Mouse (Mus musculus) embryonic facial prominence, embryonic 14.5 days (tissue): ENCODE data around the gene Acss3. TPM values are rescaled to one million over a fixed set of nuclear protein-coding genes. Genes with fewer than 3 reads are reported as not detected.

Experiments
- ATAC-seq: fragments of 200-750 bp; cut with Nextera tagmentation; 2 replicates; pipeline ENCODE4 v1.8.0; 2017; ENCODE audit warnings: low read depth, moderate number of reproducible peaks, moderate TSS enrichment
- DNase-seq: peaks from one replicate; pipeline ENCODE4 v3.0.0-alpha.2; 2015; ENCODE audit warnings: low spot score
- H3K27ac ChIP-seq: fragments of 300-500 bp; sonication (generic); replicated peaks from 2 replicates; pipeline ENCODE4 v1.5.1; 2014; ENCODE audit warnings: low read depth, mild to moderate bottlenecking, low read length, moderate library complexity
- H3K27me3 ChIP-seq: fragments of 300-500 bp; sonication (generic); replicated peaks from 2 replicates; pipeline ENCODE4 v1.6.1; 2014; ENCODE audit warnings: low read length; ENCODE audit not compliant: control insufficient read depth, insufficient read depth
- H3K36me3 ChIP-seq: fragments of 300-500 bp; sonication (generic); 2 replicates; pipeline ENCODE4 v1.6.1; 2014; ENCODE audit warnings: low read length, mixed read lengths; ENCODE audit not compliant: control insufficient read depth, insufficient read depth
- H3K4me1 ChIP-seq: fragments of 300-500 bp; sonication (generic); 2 replicates; pipeline ENCODE4 v1.6.1; 2014; ENCODE audit warnings: antibody characterized with exemption, low read length; ENCODE audit not compliant: control insufficient read depth, insufficient read depth
- H3K4me2 ChIP-seq: fragments of 300-500 bp; sonication (generic); 2 replicates; pipeline ENCODE4 v1.6.1; 2014; ENCODE audit warnings: low read depth, mild to moderate bottlenecking, low read length, moderate library complexity, mixed read lengths
- H3K4me3 ChIP-seq: fragments of 300-500 bp; sonication (generic); 2 replicates; pipeline ENCODE4 v1.5.1; 2014; ENCODE audit warnings: low read depth, mild to moderate bottlenecking, low read length
- H3K9ac ChIP-seq: fragments of 300-500 bp; sonication (generic); 2 replicates; pipeline ENCODE4 v1.6.1; 2014; ENCODE audit warnings: low read depth, mild to moderate bottlenecking, low read length, moderate library complexity, mixed read lengths
- H3K9me3 ChIP-seq: fragments of 300-500 bp; sonication (generic); 2 replicates; pipeline ENCODE4 v1.6.1; 2016; ENCODE audit warnings: low read length; ENCODE audit not compliant: control insufficient read depth
- WGBS: fragments of 180-500 bp; shearing (Covaris S2); extraction: QIAGEN DNeasy Blood & Tissue Kit; methylation state at CpG from one replicate; pipeline ENCODE4 v1.1.7; 2014; 5-methylcytosine and 5-hydroxymethylcytosine counted together
- polyA plus RNA-seq: library from polyadenylated mRNA; unstranded; fragments of >200 nt; fragmentation: Nextera tagmentation; extraction: Ambion mirVana; gene quantifications from 2 replicates; pipeline ENCODE4 v1.2.1, GENCODE M21; 2014

The Acss3 gene
- polyA plus RNA-seq, 1 experiment from 2014 or later: 3.2 TPM

DNA sequence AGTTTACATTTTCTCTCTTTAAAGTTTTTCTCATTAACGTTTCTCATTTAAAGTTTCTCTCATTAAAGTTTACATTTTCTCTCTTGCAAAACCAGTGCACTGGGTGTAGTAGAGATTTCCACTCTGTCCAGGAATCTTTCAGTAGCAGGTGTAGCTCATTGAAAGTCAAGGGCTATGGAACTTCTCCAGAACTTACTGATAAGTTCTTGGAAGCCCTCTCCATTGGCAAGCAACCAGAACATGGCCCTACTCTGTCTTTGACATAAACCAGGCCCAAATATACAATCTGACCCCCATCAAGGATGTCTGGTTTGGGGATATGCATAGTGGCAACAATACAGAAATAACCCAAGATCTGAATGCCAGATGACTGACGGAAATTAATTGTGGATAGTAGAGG is 82.6 kb downstream of the Acss3 start:
- Histone ChIP-seq H3K4me1 (no peaks in the 10 kb centered on the region), H3K4me3 (no peak overlapping the region), H3K9me3 (no peaks in the 10 kb centered on the region), H3K4me2 (no peak overlapping the region), H3K9ac (no peak overlapping the region), H3K36me3 (no peaks in the 10 kb centered on the region), H3K27ac (no peak overlapping the region), H3K27me3 (no peaks in the 10 kb centered on the region)
- DNase-seq (no peak), ATAC-seq (no peak)
- 90% methylated on average over 2 of the region's 2 CpGs for WGBS

DNA sequence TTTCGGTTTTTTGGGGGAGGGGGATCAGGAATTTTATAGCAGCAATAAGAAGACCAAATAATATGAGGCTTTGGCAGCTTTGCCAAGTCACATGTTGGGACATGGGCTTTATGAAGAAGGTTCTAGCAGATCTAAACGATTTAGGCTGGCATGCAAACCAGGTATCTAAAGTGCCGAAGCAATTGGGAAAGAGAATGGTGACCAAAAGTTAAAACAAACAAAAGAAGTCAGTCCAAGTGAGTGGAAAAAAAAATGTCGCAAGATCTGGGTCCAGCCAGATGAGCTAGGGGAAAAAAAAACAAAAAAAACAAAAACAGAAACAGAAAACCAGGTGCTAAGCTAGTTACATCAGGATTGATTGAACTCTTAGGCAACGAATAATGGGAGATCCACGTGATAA is 83.1 kb downstream of the Acss3 start:
- no peak overlapping the region for H3K27ac ChIP-seq
- H3K27me3 ChIP-seq: no peaks in the 10 kb centered on the region
- H3K4me2 ChIP-seq: no peak overlapping the region
- no peaks in the 10 kb centered on the region for H3K36me3 ChIP-seq
- H3K9ac ChIP-seq: no peak overlapping the region
- no peaks in the 10 kb centered on the region for H3K9me3 ChIP-seq
- DNase-seq (no peak), ATAC-seq (no peak)
- H3K4me3 ChIP-seq: no peak overlapping the region
- H3K4me1 ChIP-seq: no peaks in the 10 kb centered on the region
- 68% methylated on average over 6 of the region's 6 CpGs for WGBS

DNA sequence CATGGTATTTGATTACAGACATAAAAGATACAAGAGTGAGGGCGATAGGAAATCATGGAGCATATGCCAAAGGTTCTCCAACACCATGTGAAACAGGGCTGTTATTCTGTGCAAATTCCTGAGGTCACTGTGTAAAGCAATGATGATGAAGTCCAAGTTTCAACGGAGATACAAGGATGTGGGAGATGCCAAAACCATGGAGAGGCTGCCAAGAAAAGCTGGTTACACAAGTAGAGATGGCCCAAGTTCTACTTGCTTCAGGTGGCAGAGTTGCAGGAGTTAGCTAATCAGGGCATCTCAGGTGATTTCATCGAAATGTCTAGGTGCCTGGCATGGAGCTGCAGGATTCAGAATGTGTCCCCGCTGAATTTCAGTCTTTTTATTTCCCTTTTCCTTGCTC is 84.3 kb downstream of the Acss3 start:
- Histone ChIP-seq H3K4me3 (no peak overlapping the region), H3K27ac (no peak overlapping the region), H3K36me3 (no peaks in the 10 kb centered on the region), H3K4me1 (no peaks in the 10 kb centered on the region), H3K27me3 (no peaks in the 10 kb centered on the region), H3K9ac (no peak overlapping the region), H3K4me2 (no peak overlapping the region), H3K9me3 (no peaks in the 10 kb centered on the region)
- ATAC-seq (no peak), DNase-seq (no peak)
- 88% methylated on average over 4 of the region's 4 CpGs for WGBS

DNA sequence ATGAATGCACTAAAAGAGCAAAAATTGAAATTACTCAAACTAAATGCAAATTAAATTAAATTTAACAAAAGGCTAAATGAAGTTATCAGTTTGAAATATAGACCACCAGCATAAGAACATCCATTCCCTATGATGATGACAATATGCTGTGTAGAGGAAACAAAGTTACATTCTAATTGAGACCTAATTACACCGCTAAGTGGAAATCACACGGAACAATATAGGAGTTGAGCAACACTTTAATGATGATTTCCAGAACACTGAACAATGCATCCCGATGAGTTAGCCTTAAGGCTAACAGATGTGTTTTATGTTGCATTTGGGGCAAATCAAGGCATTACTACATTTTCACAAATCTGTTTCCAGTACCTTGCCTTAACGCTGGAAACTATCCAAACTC is 99.2 kb downstream of the Acss3 start:
- Histone ChIP-seq H3K4me3 (no peak overlapping the region), H3K4me1 (no peaks in the 10 kb centered on the region), H3K27ac (no peak overlapping the region), H3K27me3 (no peaks in the 10 kb centered on the region), H3K9ac (no peak overlapping the region), H3K36me3 (no peaks in the 10 kb centered on the region), H3K9me3 (no peaks in the 10 kb centered on the region), H3K4me2 (no peak overlapping the region)
- no peak for DNase-seq
- no peak for ATAC-seq
- 71% methylated on average over 4 of the region's 4 CpGs for WGBS

DNA sequence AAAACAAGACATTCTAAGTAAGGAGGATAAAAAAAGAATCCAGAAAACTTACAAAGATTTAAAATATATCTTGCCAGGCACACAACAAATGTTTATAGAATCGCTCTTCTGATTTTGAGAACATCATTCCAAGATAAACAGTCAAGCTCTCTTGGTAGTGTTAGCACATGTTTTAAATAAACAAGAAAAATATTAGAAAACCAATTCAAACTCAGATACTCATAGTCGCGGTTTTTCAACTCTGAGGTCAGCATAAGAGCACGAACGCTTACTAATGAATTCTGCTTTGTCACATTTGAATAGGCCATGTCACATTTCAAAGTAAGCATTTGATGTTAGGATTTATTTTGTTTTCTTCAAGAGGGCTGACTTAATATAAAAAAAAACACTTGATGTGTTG is 102.3 kb downstream of the Acss3 start:
- H3K27me3 ChIP-seq: no peaks in the 10 kb centered on the region
- H3K4me3 ChIP-seq: no peak overlapping the region
- 65% methylated on average over 5 of the region's 5 CpGs for WGBS
- H3K27ac ChIP-seq: no peak overlapping the region
- no peak overlapping the region for H3K9ac ChIP-seq
- no peak overlapping the region for H3K4me2 ChIP-seq
- no peak for ATAC-seq
- no peaks in the 10 kb centered on the region for H3K36me3 ChIP-seq
- H3K4me1 ChIP-seq: no peaks in the 10 kb centered on the region
- DNase-seq: peak; percentile 17
- no peaks in the 10 kb centered on the region for H3K9me3 ChIP-seq

DNA sequence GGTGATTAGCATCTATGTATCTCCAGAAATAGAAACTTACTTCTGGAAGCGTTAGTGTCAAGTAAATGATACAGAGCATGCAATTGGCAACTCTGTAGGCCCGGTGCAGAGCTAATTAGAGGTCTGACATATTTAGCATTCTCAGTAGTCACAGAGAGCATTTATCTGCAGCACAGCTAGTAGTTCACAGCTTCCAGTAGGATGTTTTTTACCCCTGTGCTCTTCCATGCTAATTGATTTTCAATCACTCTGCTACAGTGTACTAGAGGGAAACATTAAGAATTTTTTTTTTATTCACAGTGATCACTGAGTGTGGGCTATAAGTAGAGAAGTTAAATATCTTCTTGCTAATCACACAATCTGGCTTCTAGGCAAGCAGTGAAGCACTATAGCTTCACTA is 112.3 kb downstream of the Acss3 start:
- ATAC-seq (no peak), DNase-seq (no peak)
- 48% methylated on average over 2 of the region's 2 CpGs for WGBS
- no peaks in the 10 kb centered on the region for H3K36me3 ChIP-seq
- no peaks in the 10 kb centered on the region for H3K9me3 ChIP-seq
- no peak overlapping the region for H3K27ac ChIP-seq
- no peaks in the 10 kb centered on the region for H3K4me1 ChIP-seq
- H3K4me2 ChIP-seq: no peak overlapping the region
- no peak overlapping the region for H3K9ac ChIP-seq
- H3K27me3 ChIP-seq: no peaks in the 10 kb centered on the region
- no peak overlapping the region for H3K4me3 ChIP-seq

DNA sequence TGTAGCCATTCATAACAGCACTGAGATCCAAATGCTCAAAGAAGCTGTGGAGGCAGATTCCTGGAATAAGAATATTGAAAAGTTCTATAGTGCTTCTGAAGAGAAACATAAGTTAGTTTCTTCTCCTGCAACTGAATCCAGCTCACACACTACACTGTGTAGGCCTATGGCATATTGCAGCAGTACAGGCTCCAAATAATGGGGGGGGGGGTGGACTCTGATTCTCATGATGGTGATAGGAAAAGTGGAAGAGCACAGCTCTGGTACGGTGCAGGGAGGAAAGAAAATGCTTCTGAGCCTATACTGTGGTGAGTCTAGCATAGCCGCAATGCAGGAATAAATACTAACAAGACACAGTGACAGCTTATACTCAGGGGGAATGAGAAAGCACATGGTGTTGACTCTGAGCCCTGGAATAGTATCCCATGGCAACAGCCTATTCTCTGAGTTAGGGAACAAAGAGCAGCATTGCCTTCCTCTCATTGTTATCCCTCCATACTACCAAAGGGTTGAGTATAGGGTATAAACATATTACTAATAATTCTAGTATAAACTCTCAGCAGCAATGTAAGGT is 125.3 kb downstream of the Acss3 start:
- 89% methylated on average over 2 of the region's 2 CpGs for WGBS
- Histone ChIP-seq H3K27ac (no peak overlapping the region), H3K4me2 (no peak overlapping the region), H3K27me3 (no peaks in the 10 kb centered on the region), H3K4me3 (no peak overlapping the region), H3K36me3 (no peaks in the 10 kb centered on the region), H3K9ac (no peak overlapping the region), H3K4me1 (no peaks in the 10 kb centered on the region), H3K9me3 (no peaks in the 10 kb centered on the region)
- peak; percentile 75 for ATAC-seq
- no peak for DNase-seq

DNA sequence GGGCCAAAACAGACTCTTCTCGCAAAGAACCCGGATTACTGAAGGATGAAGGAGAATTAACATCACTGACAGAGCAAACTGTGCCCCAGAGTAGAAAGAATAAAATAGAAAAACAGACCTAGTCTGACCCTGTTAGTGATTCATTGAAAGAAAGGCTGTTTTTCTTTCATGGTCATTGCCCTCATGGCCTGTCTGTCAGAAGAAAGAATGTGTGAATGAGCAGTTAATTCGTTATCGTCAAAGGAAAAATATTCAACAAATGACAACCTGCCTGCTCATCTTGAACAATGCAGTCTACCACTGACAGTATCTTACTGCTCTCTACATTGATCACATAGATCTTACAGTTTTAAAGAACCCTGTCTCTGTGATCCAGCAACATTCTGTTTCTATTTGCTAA is 134.0 kb downstream of the Acss3 start:
- Histone ChIP-seq H3K9me3 (no peaks in the 10 kb centered on the region), H3K4me3 (no peak overlapping the region), H3K27ac (no peak overlapping the region), H3K27me3 (no peaks in the 10 kb centered on the region), H3K36me3 (no peaks in the 10 kb centered on the region), H3K4me1 (no peaks in the 10 kb centered on the region), H3K4me2 (no peak overlapping the region), H3K9ac (no peak overlapping the region)
- WGBS: 63% methylated on average over 4 of the region's 4 CpGs
- DNase-seq: no peak
- no peak for ATAC-seq

DNA sequence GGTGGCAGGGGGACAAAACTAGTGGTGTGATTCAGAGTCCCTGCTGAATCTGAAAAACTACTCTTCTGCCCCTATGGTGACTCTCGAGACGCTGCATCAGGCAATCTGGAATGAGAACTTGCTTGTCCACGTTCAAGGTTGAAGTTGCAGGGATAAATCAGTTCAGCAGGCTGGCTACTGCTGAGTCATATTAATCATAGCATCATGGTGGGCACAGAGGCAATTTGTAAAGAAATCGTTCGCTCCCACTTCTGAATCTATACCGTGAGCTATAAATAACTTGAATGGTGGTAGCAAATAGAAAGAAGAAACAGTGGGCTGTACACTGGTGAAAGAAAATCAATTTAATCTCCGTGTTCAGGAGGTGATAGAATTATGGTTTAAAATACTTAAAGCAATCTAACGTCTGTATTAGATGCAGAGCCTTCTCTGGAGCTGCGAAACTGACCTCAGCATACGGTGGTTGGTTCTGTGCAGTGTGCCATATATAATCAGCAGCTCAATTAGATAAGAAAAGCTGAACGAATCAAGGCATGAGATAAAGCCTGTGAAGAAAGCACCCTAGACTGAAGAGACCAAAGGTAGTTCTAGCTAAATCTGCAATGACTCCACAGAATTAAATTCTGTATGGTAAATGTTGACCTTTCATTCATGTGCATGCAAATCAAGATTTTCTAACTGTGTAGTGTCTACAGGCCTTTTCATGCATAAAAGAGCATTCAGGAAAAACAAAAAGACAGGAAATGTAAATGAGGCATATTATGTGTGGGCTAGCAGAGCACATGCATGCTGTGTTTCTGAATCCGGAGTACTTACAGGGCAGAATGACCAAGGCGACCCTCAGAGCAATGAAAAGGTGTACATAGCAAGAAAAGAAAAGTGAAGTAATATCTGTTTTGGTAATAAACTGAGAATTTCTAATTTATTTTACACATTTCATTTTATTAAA is 148.0 kb downstream of the Acss3 start:
- Histone ChIP-seq H3K9me3 (no peaks in the 10 kb centered on the region), H3K9ac (no peak overlapping the region), H3K4me3 (no peak overlapping the region), H3K27me3 (no peaks in the 10 kb centered on the region), H3K27ac (no peak overlapping the region), H3K36me3 (no peaks in the 10 kb centered on the region), H3K4me1 (no peaks in the 10 kb centered on the region), H3K4me2 (no peak overlapping the region)
- DNase-seq: no peak
- 77% methylated on average over 13 of the region's 13 CpGs for WGBS
- no peak for ATAC-seq
